Mouse (Mus musculus) limb, embryonic 14.5 days (tissue): ENCODE measurements at regions not wholly inside any gene's neighbourhood (a gene's known extent, or its start where the extent isn't known, plus 50 kb on each side); places are given as distances from the start of the nearest gene placed in this dataset.

Experiments
- ATAC-seq: fragments of 200-750 bp; cut with Nextera tagmentation; 2 replicates; pipeline ENCODE4 v1.8.0; 2017; ENCODE audit warnings: low read depth, moderate number of reproducible peaks, moderate TSS enrichment; ENCODE audit not compliant: low FRiP score
- DNase-seq: peaks from one replicate; pipeline ENCODE4 v3.0.0-alpha.2; 2015; ENCODE audit warnings: low spot score
- H3K27ac ChIP-seq: fragments of 300-500 bp; sonication (generic); replicated peaks from 2 replicates; pipeline ENCODE4 v1.5.1; 2014; ENCODE audit warnings: low read depth, mild to moderate bottlenecking, low read length, moderate library complexity, mixed read lengths
- H3K27me3 ChIP-seq: fragments of 300-500 bp; sonication (generic); 2 replicates; pipeline ENCODE4 v1.6.1; 2014; ENCODE audit warnings: low read length, mixed read lengths; ENCODE audit not compliant: control insufficient read depth, insufficient read depth
- H3K36me3 ChIP-seq: fragments of 300-500 bp; sonication (generic); 2 replicates; pipeline ENCODE4 v1.6.1; 2014; ENCODE audit warnings: mild to moderate bottlenecking, low read length, moderate library complexity, mixed read lengths; ENCODE audit not compliant: control insufficient read depth, insufficient read depth
- H3K4me1 ChIP-seq: fragments of 300-500 bp; sonication (generic); 2 replicates; pipeline ENCODE4 v1.6.1; 2014; ENCODE audit warnings: antibody characterized with exemption, low read length, mixed read lengths; ENCODE audit not compliant: control insufficient read depth, insufficient read depth
- H3K4me2 ChIP-seq: fragments of 300-500 bp; sonication (generic); replicated peaks from 2 replicates; pipeline ENCODE4 v1.6.1; 2014; ENCODE audit warnings: low read depth, mild to moderate bottlenecking, low read length, moderate library complexity; ENCODE audit not compliant: severe bottlenecking
- H3K4me3 ChIP-seq: fragments of 300-500 bp; sonication (generic); replicated peaks from 2 replicates; pipeline ENCODE4 v1.5.1; 2014; ENCODE audit warnings: low read length
- H3K9ac ChIP-seq: fragments of 300-500 bp; sonication (generic); 2 replicates; pipeline ENCODE4 v1.6.1; 2014; ENCODE audit warnings: mild to moderate bottlenecking, low read depth, low read length, moderate library complexity; ENCODE audit not compliant: severe bottlenecking
- H3K9me3 ChIP-seq: fragments of 300-500 bp; sonication (generic); 2 replicates; pipeline ENCODE4 v1.6.1; 2016; ENCODE audit warnings: low read length; ENCODE audit not compliant: control insufficient read depth
- POLR2A ChIP-seq: fragments of 200-500 bp; IDR thresholded peaks from 2 replicates; pipeline ENCODE4 v1.8.0; 2012; ENCODE audit warnings: inconsistent platforms, mild to moderate bottlenecking, moderate library complexity, borderline replicate concordance; ENCODE audit not compliant: insufficient read depth, insufficient read length; ENCODE audit errors: extremely low read depth
- WGBS: fragments of 180-500 bp; shearing (Covaris S2); extraction: QIAGEN DNeasy Blood & Tissue Kit; methylation state at CpG from one replicate; pipeline ENCODE4 v1.1.7; 2014; 5-methylcytosine and 5-hydroxymethylcytosine counted together

GRCm38 (mm10) chr6:51709340-51710067, 185.8 kb downstream of the Snx10 start:
- no peak overlapping the region for H3K4me3 ChIP-seq
- no peak overlapping the region for H3K9ac ChIP-seq
- DNase-seq (no peak), ATAC-seq (no peak)
- H3K36me3 ChIP-seq = no peaks in the 10 kb centered on the region
- H3K4me1 ChIP-seq = peaks cover 18% of the 10 kb centered on the region
- H3K9me3 ChIP-seq = no peaks in the 10 kb centered on the region
- no peaks in the 10 kb centered on the region for H3K27me3 ChIP-seq
- H3K4me2 ChIP-seq = no peak overlapping the region
- 18% methylated on average over 11 of the region's 11 CpGs for WGBS
- TF ChIP-seq POLR2A = no peak
- H3K27ac ChIP-seq = no peak overlapping the region

DNA sequence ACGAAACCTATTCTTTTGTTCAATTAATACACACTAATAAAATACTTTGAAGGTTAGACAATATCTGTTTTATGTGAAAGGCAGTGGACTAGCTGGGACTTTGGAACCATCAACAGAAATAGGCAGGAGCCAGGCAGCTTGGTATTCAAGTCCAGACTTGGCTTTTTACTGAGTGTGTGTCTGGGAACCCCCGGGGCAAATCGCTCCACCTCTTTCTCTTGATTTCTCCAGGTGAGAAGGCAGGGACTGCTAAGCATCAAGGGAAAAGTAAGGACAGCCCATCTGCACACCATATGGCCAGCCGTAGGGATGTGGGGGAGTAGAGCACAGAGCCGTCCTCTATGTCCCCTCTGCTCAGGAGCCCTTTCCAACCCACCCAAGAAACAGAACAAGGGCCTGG, 186.5 kb downstream of the Snx10 start:
- WGBS = 24% methylated on average over 5 of the region's 5 CpGs
- Histone ChIP-seq H3K27ac (no peak overlapping the region), H3K9ac (no peak overlapping the region), H3K4me3 (no peak overlapping the region), H3K4me2 (no peak overlapping the region), H3K27me3 (no peaks in the 10 kb centered on the region), H3K36me3 (no peaks in the 10 kb centered on the region), H3K4me1 (peaks cover 18% of the 10 kb centered on the region), H3K9me3 (no peaks in the 10 kb centered on the region)
- DNase-seq (no peak), ATAC-seq (no peak)
- TF ChIP-seq POLR2A = no peak

- H3K4me2 ChIP-seq = no peak overlapping the region
- no peak for ATAC-seq
- H3K4me3 ChIP-seq = no peak overlapping the region
- whole genome bisulfite sequencing = 76% methylated on average over 15 of the region's 15 CpGs
- no peak overlapping the region for H3K9ac ChIP-seq
- DNase-seq = no peak
- no peak for TF ChIP-seq POLR2A
- H3K4me1 ChIP-seq = peaks cover 18% of the 10 kb centered on the region
- H3K27ac ChIP-seq = no peak overlapping the region
- no peaks in the 10 kb centered on the region for H3K9me3 ChIP-seq
- H3K27me3 ChIP-seq = no peaks in the 10 kb centered on the region
- no peaks in the 10 kb centered on the region for H3K36me3 ChIP-seq
Observed at GRCm38 (mm10) chr6:51710926-51711615, 187.4 kb downstream of the Snx10 start.

GRCm38 (mm10) chr6:51711616-51711970, 187.9 kb downstream of the Snx10 start:
- Histone ChIP-seq H3K4me3 (no peak overlapping the region), H3K4me2 (no peak overlapping the region), H3K36me3 (no peaks in the 10 kb centered on the region), H3K9me3 (no peaks in the 10 kb centered on the region), H3K4me1 (peaks cover 18% of the 10 kb centered on the region), H3K27ac (no peak overlapping the region), H3K9ac (no peak overlapping the region), H3K27me3 (no peaks in the 10 kb centered on the region)
- 89% methylated on average over 6 of the region's 7 CpGs for WGBS
- DNase-seq (no peak), ATAC-seq (no peak)
- no peak for TF ChIP-seq POLR2A

DNA sequence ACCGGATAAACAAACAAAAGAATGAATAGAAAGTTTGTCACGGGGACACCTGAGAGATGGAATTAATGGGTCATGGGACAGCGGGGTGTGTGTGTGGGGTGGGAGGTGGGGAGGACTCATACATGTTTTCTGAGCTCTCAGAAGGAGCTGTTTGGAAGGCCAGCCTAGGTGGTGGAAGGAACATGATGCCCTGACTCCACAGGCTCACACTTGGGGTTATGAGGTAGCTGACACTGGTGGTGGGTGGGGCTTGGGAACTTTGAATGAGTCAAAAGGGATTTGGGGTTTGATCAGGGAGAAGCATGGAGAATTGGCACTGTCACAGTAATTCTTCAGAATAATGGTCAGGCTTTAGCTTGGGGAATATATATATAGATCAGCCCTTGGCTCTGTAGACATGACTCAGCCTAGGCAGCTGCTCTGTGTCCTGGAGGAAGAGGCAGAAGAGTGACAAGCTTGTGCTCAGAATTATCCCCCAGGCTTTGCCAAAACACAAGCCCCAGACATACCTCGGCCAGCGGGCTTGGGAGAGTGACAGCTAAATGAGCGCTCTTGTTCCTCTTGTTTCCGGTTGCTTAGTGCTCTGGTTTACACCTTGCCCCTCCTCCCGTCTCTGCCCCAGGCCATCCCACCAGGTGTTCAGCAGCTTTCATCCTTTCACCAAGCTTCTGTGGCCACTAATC, 191.6 kb downstream of the Snx10 start:
- Histone ChIP-seq H3K27me3 (no peaks in the 10 kb centered on the region), H3K9ac (no peak overlapping the region), H3K4me3 (no peak overlapping the region), H3K4me1 (peaks cover 1% of the 10 kb centered on the region; the same call in 1 of the 2 replicates), H3K4me2 (no peak overlapping the region), H3K9me3 (no peaks in the 10 kb centered on the region), H3K27ac (no peak overlapping the region), H3K36me3 (no peaks in the 10 kb centered on the region)
- no peak for TF ChIP-seq POLR2A
- DNase-seq = no peak
- 32% methylated on average over 8 of the region's 8 CpGs for WGBS
- no peak for ATAC-seq
